Mouse (Mus musculus): ENCODE results near the gene 1700006A11Rik.
"Not testable (repeated sequence)": the region's sequence is repeated elsewhere in the genome, so short reads cannot be mapped to it uniquely, and the experiment has no call there.

The 1700006A11Rik gene

GRCm38 (mm10) chr3:124425940-124426339 is at the start of gene 1700006A11Rik:
Gene 1700006A11Rik, minus strand, starts transcription at chr3:124426040.
- DNase-seq: no peak

GRCm38 (mm10) chr3:124474291-124474690 is 48.5 kb upstream of the 1700006A11Rik start:
- not testable (repeated sequence) for DNase-seq

- DNase-seq: no peak
Measured at GRCm38 (mm10) chr3:124466102-124466730, 40.4 kb upstream of the 1700006A11Rik start.

GRCm38 (mm10) chr3:124392201-124392600 is 33.6 kb downstream of the 1700006A11Rik start:
- DNase-seq: no peak

GRCm38 (mm10) chr3:124390101-124390500 is 35.7 kb downstream of the 1700006A11Rik start:
- DNase-seq: no peak

- no peak for DNase-seq
Measured at GRCm38 (mm10) chr3:124389650-124390049, 36.2 kb downstream of the 1700006A11Rik start.

- not testable (repeated sequence) for DNase-seq
Measured at GRCm38 (mm10) chr3:124385377-124385776, 40.5 kb downstream of the 1700006A11Rik start.

GRCm38 (mm10) chr3:124372031-124372430 is 53.8 kb downstream of the 1700006A11Rik start:
- no peak for DNase-seq

GRCm38 (mm10) chr3:124357533-124357932 is 68.3 kb downstream of the 1700006A11Rik start:
- DNase-seq: no peak
